Comparison of ENCODE assay signal across 22 mouse cellular contexts in genomic region chr9:106119075-106119474, GRCm38 (mm10). TPM values are rescaled to one million over a fixed set of nuclear protein-coding genes. Genes with fewer than 3 reads are reported as not detected.
"Had no signal": no experiment of that assay in that cellular context is flagged by ENCODE, and none has a peak within 500 bp of the region (broad histone marks: within the 10 kb centered on the region; RNA-seq: fewer than 3 reads in every experiment).

No protein-coding gene starts in this region.

- H3K27me3 ChIP-seq: limb, embryonic 12.5 days; limb, embryonic 15.5 days; neural tube, embryonic 12.5 days; neural tube, embryonic 15.5 days had no signal

- H3K9ac ChIP-seq: limb, embryonic 12.5 days; limb, embryonic 15.5 days; liver, embryonic 14.5 days; liver, postnatal 0 days; lung, embryonic 14.5 days; neural tube, embryonic 12.5 days; neural tube, embryonic 15.5 days had no signal

- DNase-seq: kidney, adult 18-20 months; kidney, adult 9 months; kidney, postnatal 14 days; kidney, postnatal 4 days; left cerebral cortex, postnatal 4 days; liver, postnatal 0 days; lung, embryonic 14.5 days; right cerebral cortex, adult 18-20 months; right cerebral cortex, postnatal 14 days; right cerebral cortex, postnatal 4 days; thymus, adult 18-20 months; thymus, postnatal 36 days had no signal

- ATAC-seq: liver, postnatal 0 days; lung, postnatal 0 days had no signal

- H3K4me1 ChIP-seq: limb, embryonic 15.5 days had no signal

- H3K4me3 ChIP-seq: limb, embryonic 12.5 days; limb, embryonic 15.5 days; neural tube, embryonic 12.5 days; neural tube, embryonic 15.5 days had no signal

- H3K4me2 ChIP-seq: limb, embryonic 12.5 days; limb, embryonic 15.5 days; liver, embryonic 11.5 days; lung, embryonic 14.5 days; neural tube, embryonic 12.5 days; neural tube, embryonic 15.5 days had no signal

- H3K9me3 ChIP-seq: limb, embryonic 12.5 days; limb, embryonic 15.5 days; neural tube, embryonic 15.5 days had no signal

- H3K36me3 ChIP-seq: limb, embryonic 12.5 days; limb, embryonic 15.5 days; neural tube, embryonic 12.5 days; neural tube, embryonic 15.5 days had no signal

- H3K27ac ChIP-seq: limb, embryonic 12.5 days; limb, embryonic 15.5 days; liver, embryonic 14.5 days; macrophage; neural tube, embryonic 12.5 days; neural tube, embryonic 15.5 days; stomach, postnatal 0 days had no signal

RNA-seq across cellular contexts. Expression of gene Col6a4, which starts 22.5 kb away (rescaled TPM):
- total RNA-seq: megakaryocyte, adult 5-6 weeks had no signal
- polyA plus RNA-seq: liver, embryonic 11.5 days; liver, postnatal 0 days; macrophage had no signal
